Mouse (Mus musculus): Measurements from ENCODE around the gene Fars2. TPM values are rescaled to one million over a fixed set of nuclear protein-coding genes. Genes with fewer than 3 reads are reported as not detected.

The Fars2 gene
- polyA plus RNA-seq, 1 experiment from 2014 or later, result 30.0 TPM

DNA sequence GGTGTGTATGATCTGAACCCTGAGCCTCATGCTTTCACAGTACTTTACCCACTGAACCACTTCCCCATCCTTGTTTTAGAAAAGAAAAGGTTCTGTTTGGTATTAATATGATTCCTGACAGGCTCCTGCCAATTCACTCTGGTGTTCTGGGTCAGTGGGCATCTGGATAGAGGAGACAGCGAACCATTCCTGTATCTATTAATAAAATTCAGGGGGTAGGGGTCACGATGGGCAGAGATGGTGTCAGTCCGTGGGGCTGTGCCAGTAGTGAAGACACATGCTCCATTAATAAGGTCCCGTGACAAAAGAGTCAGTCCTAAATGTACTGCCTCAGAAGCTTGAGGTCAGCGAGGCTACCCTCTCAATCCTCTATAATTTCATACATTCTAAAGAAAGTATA is 4.0 kb upstream of the Fars2 start:
- H3K4me3 ChIP-seq (replicated peaks), result no peak overlapping the region
- H3K36me3 ChIP-seq (replicated peaks), result no peaks in the 10 kb centered on the region
- no peak for ATAC-seq (ENCODE audit: low FRiP score)
- no peak overlapping the region for H3K9ac ChIP-seq
- H3K9me3 ChIP-seq, result no peaks in the 10 kb centered on the region
- no peak overlapping the region for H3K27ac ChIP-seq
- no peak overlapping the region for H3K4me2 ChIP-seq
- H3K27me3 ChIP-seq, result no peaks in the 10 kb centered on the region
- peaks cover 11% of the 10 kb centered on the region; the same call in 1 of the 2 replicates for H3K4me1 ChIP-seq
- WGBS, result 90% methylated on average over 5 of the region's 5 CpGs

DNA sequence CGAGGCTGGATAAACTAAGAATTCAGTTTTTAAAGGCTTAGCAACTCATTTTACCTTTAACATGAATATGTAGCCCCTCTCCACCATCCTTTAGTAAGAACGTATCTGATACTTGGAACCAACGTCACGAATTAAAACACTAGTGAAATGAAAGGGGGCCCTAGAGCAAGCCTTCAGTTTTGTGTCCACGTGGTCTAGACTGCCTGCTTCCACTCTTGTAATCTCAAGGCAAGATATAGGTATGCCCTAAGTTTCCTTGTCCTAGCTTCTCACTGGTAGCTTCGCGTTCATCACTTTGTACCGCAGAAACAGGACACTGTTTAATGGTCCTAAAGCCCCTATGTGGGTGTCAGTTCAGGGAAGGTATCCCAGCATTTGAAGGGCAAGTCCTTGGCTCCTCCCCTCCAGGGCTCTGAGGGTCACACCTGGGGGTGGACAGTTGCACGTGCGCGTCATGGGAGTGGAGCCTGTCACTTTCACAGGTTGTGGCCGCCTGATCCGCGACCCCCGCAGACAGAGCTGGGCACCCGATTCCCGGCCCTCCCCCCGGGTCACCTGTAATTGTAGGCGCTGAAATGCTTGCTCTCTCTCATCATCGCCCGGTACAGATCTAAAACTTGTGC is 581 bp upstream of the Fars2 start:
- Histone ChIP-seq H3K36me3 (replicated peaks) (no peaks in the 10 kb centered on the region), H3K4me1 (peaks cover 21% of the 10 kb centered on the region), H3K9ac (peak overlapping the region; percentile 64), H3K27me3 (no peaks in the 10 kb centered on the region), H3K27ac (no peak overlapping the region), H3K4me2 (peak overlapping the region; percentile 88), H3K9me3 (no peaks in the 10 kb centered on the region), H3K4me3 (replicated peaks) (peak overlapping the region; percentile 66)
- peak; percentile 16 for ATAC-seq (ENCODE audit: low FRiP score)
- WGBS, result 7% methylated on average over 21 of the region's 21 CpGs

DNA sequence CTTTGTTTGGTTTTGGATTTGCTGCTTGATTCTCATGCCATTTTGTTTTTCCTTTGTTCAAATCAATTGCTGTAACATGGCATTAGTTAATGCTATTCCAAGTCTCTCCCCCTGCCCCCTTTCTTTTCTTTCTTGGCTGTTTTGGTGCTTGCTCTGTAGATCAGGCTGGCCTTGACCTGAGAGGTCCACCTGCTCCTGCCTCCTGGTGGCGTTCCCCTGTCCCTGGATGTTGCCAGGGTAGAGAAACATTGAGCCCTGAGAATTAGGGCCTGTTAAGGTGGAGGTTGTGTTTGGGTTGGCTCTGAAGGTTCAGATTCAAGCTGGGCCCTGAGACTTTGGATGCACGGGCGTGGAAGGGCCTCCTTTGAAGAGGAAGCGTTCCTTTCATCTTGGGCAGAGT is 2.5 kb downstream of the Fars2 start:
- Histone ChIP-seq H3K27me3 (no peaks in the 10 kb centered on the region), H3K4me1 (peaks cover 21% of the 10 kb centered on the region), H3K4me2 (no peak overlapping the region), H3K9ac (no peak overlapping the region), H3K9me3 (no peaks in the 10 kb centered on the region), H3K4me3 (replicated peaks) (no peak overlapping the region), H3K27ac (no peak overlapping the region), H3K36me3 (replicated peaks) (no peaks in the 10 kb centered on the region)
- ATAC-seq (ENCODE audit: low FRiP score), result no peak
- WGBS, result 76% methylated on average over 4 of the region's 4 CpGs

DNA sequence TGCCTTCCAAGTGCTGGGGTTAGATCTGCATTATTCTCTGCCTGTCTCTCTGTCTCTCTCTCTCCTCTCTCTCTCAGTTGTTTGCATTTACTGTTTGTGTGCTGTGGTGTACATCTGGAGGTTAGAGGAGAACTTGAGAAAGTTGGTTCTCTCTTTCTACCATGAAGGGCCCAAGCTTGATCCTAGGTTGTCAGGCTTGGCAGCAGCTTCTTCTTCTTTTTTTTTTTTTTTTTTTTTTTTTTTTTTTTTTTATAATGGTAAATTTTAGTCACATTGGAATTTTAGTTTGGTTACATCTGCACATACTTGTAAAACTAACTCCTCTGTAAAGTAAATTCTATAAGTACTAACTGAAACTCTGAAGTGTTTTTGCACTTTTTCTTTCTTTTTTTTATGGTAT is 3.4 kb downstream of the Fars2 start:
- H3K27ac ChIP-seq, result no peak overlapping the region
- H3K36me3 ChIP-seq (replicated peaks), result no peaks in the 10 kb centered on the region
- peaks cover 19% of the 10 kb centered on the region for H3K4me1 ChIP-seq
- no peak overlapping the region for H3K4me3 ChIP-seq (replicated peaks)
- no peaks in the 10 kb centered on the region for H3K27me3 ChIP-seq
- ATAC-seq (ENCODE audit: low FRiP score), result no peak
- H3K4me2 ChIP-seq, result no peak overlapping the region
- no peak overlapping the region for H3K9ac ChIP-seq
- no peaks in the 10 kb centered on the region for H3K9me3 ChIP-seq

DNA sequence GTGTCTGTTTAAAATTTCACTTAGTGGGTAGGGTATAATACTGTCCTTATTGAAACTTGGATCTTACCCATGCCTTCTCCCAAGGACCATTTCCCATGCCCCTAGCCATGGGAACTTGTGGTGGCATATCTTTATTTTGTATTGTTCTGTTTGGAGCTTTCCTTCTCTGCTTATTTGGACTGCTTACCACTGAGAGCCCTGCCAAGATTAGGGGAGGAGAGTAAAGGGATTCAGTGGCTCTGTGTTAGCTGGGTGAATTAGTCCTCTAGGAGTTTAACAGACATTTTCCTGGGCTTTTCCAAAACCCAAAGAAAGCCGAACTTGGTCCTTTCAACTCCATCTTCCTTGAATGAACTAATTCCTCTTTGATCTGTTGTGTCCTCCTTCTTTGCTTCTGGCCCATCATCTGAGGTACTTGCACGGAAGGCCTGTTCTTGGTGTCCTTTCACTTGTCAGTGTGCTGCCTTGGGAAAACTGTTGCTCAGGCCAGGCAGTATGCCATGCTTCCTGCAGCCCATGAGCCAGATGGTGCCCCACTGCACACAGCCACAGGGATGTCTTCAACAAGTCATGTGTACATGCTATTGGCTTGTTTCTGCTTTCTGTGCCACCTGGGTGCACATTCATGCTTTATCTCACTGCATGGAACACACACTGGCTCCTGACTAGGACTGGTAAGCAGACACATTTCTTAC is 12.3 kb downstream of the Fars2 start:
- H3K4me2 ChIP-seq, result no peak overlapping the region
- no peak overlapping the region for H3K27ac ChIP-seq
- no peaks in the 10 kb centered on the region for H3K27me3 ChIP-seq
- H3K4me1 ChIP-seq, result no peaks in the 10 kb centered on the region
- no peak for ATAC-seq (ENCODE audit: low FRiP score)
- H3K4me3 ChIP-seq (replicated peaks), result no peak overlapping the region
- no peaks in the 10 kb centered on the region for H3K36me3 ChIP-seq (replicated peaks)
- no peaks in the 10 kb centered on the region for H3K9me3 ChIP-seq
- 80% methylated on average over 2 of the region's 2 CpGs for WGBS
- no peak overlapping the region for H3K9ac ChIP-seq

DNA sequence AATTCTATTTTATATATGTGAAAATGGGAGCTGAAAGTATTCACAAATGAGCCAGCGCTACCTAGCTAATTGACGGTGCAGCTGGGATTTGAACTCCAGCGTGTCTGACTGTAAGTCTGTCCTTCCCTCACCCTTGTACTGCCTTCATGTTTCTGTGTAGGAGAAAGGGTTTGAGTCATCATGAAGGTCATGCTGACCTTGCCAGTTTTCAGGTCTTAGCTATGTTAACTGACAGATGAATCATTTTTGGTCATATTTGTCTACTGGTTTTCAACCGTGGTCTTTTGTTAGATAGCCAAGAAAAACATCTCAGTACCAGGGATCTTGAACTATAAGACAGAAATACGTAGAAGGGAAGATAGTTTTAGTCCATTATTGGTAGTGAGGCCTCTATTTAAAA is 14.2 kb downstream of the Fars2 start:
- no peak overlapping the region for H3K4me2 ChIP-seq
- WGBS, result 95% methylated on average over 5 of the region's 5 CpGs
- no peak overlapping the region for H3K4me3 ChIP-seq (replicated peaks)
- ATAC-seq (ENCODE audit: low FRiP score), result no peak
- H3K4me1 ChIP-seq, result no peaks in the 10 kb centered on the region
- no peak overlapping the region for H3K27ac ChIP-seq
- no peaks in the 10 kb centered on the region for H3K36me3 ChIP-seq (replicated peaks)
- no peak overlapping the region for H3K9ac ChIP-seq
- no peaks in the 10 kb centered on the region for H3K27me3 ChIP-seq
- no peaks in the 10 kb centered on the region for H3K9me3 ChIP-seq

DNA sequence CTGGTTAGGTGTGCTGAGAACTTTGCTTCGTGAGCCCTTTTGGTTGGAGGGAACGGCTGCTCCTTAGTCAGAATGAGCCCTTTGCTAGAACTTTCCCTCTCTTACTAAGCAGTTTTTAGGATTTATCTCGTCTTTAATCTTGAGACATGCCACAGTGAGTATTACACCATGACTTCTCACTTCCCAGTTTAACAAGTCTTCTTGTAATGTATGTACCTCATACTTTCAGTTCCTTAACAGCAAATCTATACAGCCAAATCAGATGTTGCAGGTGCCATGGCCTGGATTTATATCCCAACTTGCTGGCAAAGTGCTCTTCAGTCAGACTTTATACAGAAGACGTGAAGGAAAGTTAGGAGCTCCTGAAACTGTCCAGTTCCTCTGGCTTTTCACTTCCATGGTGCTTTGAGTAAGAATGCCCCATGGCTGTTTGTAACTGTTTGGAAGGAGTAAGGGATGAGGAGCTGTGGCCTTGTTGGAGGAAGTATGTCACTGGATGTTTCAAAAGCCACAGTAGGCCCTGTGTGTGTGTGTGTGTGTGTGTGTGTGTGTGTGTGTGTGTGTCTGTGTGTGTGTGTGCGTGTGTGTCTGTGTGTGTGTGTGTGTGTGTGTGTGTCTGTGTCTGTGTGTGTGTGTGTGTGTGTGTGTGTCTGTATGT is 14.9 kb downstream of the Fars2 start:
- Histone ChIP-seq H3K9me3 (no peaks in the 10 kb centered on the region), H3K4me2 (no peak overlapping the region), H3K27ac (no peak overlapping the region), H3K36me3 (replicated peaks) (no peaks in the 10 kb centered on the region), H3K4me1 (no peaks in the 10 kb centered on the region), H3K27me3 (no peaks in the 10 kb centered on the region), H3K4me3 (replicated peaks) (no peak overlapping the region), H3K9ac (no peak overlapping the region)
- ATAC-seq (ENCODE audit: low FRiP score), result no peak
- 81% methylated on average over 5 of the region's 5 CpGs for WGBS

DNA sequence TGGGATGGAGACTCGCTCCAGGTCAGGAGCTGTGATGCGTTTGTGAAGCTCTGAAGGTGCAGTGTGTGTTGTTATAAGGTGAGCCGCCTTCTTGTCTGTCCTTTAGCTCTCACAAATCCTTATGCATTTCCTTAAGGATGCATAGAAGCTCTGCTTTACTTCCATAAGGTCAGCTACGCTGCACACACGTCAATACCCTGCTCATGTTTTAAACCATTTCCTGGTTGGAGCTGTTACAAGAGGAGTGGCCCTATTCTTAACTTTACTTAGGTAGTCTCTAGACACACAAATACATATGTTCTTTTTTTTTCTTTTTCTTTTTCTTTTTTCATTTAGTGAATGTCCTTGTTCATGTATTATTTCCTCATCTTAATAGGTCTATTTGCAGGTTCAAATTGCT is 22.5 kb downstream of the Fars2 start:
- WGBS, result 89% methylated on average over 5 of the region's 5 CpGs
- ATAC-seq (ENCODE audit: low FRiP score), result no peak
- H3K9ac ChIP-seq, result no peak overlapping the region
- H3K36me3 ChIP-seq (replicated peaks), result no peaks in the 10 kb centered on the region
- H3K27ac ChIP-seq, result no peak overlapping the region
- no peaks in the 10 kb centered on the region for H3K4me1 ChIP-seq
- no peak overlapping the region for H3K4me2 ChIP-seq
- H3K27me3 ChIP-seq, result no peaks in the 10 kb centered on the region
- no peak overlapping the region for H3K4me3 ChIP-seq (replicated peaks)
- H3K9me3 ChIP-seq, result no peaks in the 10 kb centered on the region

DNA sequence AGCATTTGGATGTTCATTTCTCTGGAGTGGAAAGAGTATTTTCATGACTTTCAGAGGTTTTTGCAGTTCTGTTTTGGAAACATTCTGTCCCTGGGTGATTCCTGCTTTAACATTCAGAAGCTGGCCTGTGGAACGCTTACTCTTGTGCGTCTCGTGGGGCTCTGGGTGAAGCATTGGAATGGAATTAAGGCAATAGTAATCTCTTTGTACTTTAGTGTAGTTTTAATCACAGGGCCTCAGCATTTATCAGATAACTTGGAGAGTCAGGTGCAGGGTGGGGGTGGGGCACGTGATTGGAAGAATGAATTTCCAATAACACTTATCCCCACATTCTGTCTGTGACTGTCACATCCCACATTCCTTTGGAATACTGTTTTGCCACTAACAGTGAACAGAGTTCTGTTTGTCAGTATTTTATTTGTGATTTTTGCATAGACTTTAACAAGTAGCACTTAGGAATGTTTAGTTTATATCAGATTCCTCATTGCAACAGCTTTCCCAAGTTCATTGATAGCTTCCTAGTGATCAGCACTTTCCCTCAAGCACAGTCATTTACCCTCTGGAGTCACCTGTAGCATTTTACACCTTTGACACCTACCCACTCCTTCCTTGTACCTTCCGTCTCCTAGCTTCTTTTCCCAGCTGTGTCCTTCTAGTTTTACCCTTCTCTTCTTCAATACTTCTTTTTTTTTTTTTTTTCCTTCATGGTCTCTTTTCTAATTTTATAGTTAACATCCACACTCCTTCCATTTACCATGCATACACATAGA is 23.2 kb downstream of the Fars2 start:
- no peak overlapping the region for H3K4me3 ChIP-seq (replicated peaks)
- ATAC-seq (ENCODE audit: low FRiP score), result no peak
- no peak overlapping the region for H3K27ac ChIP-seq
- peaks cover 2% of the 10 kb centered on the region; the same call in 1 of the 2 replicates for H3K4me1 ChIP-seq
- no peak overlapping the region for H3K9ac ChIP-seq
- no peaks in the 10 kb centered on the region for H3K27me3 ChIP-seq
- no peak overlapping the region for H3K4me2 ChIP-seq
- H3K9me3 ChIP-seq, result no peaks in the 10 kb centered on the region
- no peaks in the 10 kb centered on the region for H3K36me3 ChIP-seq (replicated peaks)
- 80% methylated on average over 5 of the region's 5 CpGs for WGBS

DNA sequence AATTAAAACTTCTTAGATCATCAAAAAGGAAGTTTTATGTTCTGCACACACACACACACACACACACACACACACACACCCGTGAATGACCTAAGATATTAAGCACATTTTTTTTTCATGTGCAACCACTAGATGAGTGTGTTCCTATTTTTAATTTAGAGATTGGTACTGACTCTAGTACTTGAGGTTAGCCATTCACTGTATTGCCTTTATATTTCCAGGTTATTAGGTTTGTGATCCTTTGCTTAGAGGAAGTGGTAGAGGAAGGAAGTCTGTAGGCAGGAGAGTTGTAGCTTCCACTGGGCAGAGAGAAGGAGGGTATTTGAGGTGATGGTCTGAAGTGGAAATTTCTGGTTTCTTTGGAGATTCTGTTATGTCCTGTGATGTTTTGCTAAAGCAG is 28.4 kb downstream of the Fars2 start:
- H3K4me1 ChIP-seq, result peaks cover 17% of the 10 kb centered on the region
- ATAC-seq (ENCODE audit: low FRiP score), result no peak
- H3K4me3 ChIP-seq (replicated peaks), result no peak overlapping the region
- no peaks in the 10 kb centered on the region for H3K27me3 ChIP-seq
- no peaks in the 10 kb centered on the region for H3K36me3 ChIP-seq (replicated peaks)
- H3K4me2 ChIP-seq, result no peak overlapping the region
- no peaks in the 10 kb centered on the region for H3K9me3 ChIP-seq
- no peak overlapping the region for H3K27ac ChIP-seq
- H3K9ac ChIP-seq, result no peak overlapping the region
- 83% methylated on average over 1 of the region's 1 CpGs for WGBS

DNA sequence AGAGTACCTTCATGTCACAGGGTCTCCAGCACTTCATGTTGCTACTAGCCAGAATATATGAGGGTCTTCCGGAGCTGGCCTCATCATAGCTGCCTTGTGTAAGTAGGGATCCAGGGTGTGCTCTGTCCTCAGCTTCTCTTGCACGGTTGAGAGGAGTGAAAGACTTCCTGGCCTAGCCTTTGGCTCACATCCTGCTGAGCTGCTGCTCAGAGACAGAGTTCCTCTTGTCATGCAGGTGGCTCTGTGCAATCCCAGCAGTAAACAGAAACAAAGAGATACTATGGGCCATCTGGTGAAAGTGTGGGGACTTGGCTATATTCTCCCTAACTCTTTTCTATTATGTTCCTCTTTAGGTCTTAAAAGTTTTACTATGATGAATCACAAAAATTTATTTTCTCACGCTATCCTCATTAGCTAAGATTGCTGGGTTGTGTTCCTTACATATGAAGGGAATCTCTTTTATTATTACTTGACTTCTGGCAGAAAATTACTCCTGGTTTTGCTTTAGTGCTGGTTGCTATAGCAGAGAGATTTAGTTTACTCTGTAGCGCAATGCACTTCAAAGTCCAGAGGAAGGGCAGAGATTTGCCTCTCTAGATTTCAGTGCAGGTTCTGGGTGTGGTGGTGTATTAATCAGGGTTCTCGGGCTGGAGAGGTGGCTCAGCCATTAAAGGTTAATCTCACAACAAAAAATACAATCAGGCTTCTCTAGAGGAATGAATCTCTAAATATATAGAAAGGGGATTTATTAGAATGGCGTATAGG is 32.1 kb downstream of the Fars2 start:
- H3K27me3 ChIP-seq, result no peaks in the 10 kb centered on the region
- H3K4me1 ChIP-seq, result peaks cover 17% of the 10 kb centered on the region
- 44% methylated on average over 6 of the region's 6 CpGs for WGBS
- H3K9ac ChIP-seq, result no peak overlapping the region
- no peak for ATAC-seq (ENCODE audit: low FRiP score)
- no peak overlapping the region for H3K4me2 ChIP-seq
- no peak overlapping the region for H3K27ac ChIP-seq
- no peaks in the 10 kb centered on the region for H3K36me3 ChIP-seq (replicated peaks)
- H3K9me3 ChIP-seq, result no peaks in the 10 kb centered on the region
- H3K4me3 ChIP-seq (replicated peaks), result no peak overlapping the region

DNA sequence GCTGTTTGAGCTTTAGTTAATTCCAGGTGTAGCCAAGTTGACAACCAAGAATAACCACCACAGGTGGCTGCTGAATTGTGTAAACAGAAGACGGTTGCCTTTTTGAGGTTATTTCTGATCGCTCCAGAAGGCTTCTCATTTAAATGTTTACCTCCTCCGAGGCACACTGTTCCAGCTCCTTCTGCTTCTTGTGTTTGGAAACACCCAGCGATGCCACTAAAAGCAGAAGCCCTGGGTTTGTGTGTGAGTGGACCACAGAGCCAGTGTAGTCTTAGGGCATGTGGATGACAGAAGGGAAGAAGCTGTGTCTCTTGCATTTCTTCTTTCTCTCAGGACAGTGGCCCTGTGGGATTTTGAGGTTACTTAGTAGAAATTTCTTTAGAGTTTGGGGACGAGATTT is 33.1 kb downstream of the Fars2 start:
- no peak for ATAC-seq (ENCODE audit: low FRiP score)
- no peak overlapping the region for H3K9ac ChIP-seq
- no peaks in the 10 kb centered on the region for H3K27me3 ChIP-seq
- 63% methylated on average over 5 of the region's 5 CpGs for WGBS
- no peaks in the 10 kb centered on the region for H3K36me3 ChIP-seq (replicated peaks)
- H3K4me2 ChIP-seq, result no peak overlapping the region
- no peak overlapping the region for H3K27ac ChIP-seq
- no peaks in the 10 kb centered on the region for H3K9me3 ChIP-seq
- H3K4me1 ChIP-seq, result peaks cover 15% of the 10 kb centered on the region
- H3K4me3 ChIP-seq (replicated peaks), result no peak overlapping the region
